Mouse (Mus musculus) Muller cell, postnatal 12 days (primary cell): ENCODE measurements around the gene Cdc5l.
A peak's percentile ranks its signal among the peaks of the same experiment; 100 is the strongest.
"Not testable (repeated sequence)": the region's sequence is repeated elsewhere in the genome, so short reads cannot be mapped to it uniquely, and the experiment has no call there.

ENCODE experiments used
- DNase-seq: peaks from one replicate; pipeline ENCODE4 v3.0.0-alpha.2; 2015; ENCODE audit errors: inconsistent ontology term

The Cdc5l gene

GRCm38 (mm10) chr17:45445923-45446322 lies 12.4 kb upstream of the Cdc5l start:
- DNase-seq = peak; percentile 42

- no peak for DNase-seq
Measured at GRCm38 (mm10) chr17:45434262-45434590, 689 bp upstream of the Cdc5l start.

- DNase-seq = peak; percentile 17
Measured at GRCm38 (mm10) chr17:45432706-45433398, 685 bp downstream of the Cdc5l start.

DNA sequence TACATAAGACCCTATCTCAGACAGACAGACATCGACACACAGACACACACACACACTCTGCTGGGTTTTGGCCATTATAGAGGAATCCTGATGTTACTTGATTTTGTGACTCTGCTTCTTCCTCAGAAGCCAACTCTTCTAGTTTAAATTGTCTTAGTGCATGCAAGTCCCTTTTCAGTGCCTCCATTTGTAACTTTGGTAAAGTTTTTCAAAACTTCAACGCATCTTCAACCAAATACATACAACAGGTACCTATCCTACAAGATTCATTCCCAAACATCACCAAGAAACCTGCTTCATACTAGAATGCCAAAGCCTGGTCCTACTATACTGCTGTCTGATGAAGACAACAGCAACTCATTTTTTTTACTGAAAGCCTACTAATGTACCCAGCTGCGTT lies 1.5 kb downstream of the Cdc5l start:
- no peak for DNase-seq

DNA sequence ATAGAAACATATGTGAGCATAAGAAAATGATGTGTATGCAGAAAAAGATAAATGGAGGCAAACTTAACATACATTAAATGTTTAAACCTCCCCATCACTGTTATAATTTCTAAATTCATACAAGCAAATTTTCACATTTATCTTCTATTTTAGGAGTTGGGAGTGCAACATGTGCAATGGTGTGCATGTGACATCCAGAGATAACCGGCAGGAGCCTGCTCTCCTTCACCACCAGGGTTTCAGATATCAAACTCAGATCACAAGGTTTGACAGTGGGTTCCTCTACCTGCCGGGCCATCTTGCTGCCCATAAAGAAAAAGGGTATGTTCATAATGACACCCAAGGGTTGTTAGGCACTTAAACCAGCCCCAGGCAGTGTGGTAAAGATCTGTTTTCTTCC lies 16.1 kb downstream of the Cdc5l start:
- no peak for DNase-seq

DNA sequence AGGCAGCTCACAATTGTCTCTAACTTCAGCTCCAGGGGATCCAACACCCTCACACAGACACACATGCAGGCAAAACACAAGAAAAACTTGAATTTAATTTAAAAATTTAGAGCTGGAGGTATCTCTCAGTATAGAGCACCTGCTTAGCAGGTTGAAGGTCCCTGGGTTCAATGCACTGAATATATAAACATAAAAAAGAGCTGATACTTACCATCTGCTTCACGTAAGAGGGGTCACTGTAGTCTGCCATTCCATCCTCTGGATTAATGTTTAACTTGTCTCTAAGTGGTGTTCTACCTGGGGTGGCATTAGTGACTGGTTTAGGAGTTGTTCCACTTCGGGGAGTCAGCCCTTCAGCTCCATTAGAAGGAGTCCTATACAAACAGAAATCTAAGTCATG lies 21.9 kb downstream of the Cdc5l start:
- DNase-seq = not testable (repeated sequence)

DNA sequence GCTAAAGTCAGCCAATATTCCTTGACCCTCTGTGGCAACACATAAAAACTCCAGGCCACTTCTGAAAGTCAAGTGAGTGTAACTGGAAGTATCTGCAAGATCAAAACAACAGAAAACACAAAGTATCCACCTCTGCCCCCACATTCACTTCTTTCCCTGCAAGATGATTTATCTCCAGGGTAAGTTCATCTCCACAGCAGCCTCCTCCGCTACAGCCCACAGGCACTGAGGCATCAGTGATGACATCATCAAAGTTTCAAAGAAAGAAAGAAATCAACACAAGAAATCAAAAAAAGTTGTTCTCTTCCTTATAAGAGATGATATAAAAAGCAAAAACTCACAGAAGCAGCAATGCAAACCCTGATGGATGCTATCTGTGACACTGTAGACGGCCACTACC lies 24.8 kb downstream of the Cdc5l start:
- no peak for DNase-seq

DNA sequence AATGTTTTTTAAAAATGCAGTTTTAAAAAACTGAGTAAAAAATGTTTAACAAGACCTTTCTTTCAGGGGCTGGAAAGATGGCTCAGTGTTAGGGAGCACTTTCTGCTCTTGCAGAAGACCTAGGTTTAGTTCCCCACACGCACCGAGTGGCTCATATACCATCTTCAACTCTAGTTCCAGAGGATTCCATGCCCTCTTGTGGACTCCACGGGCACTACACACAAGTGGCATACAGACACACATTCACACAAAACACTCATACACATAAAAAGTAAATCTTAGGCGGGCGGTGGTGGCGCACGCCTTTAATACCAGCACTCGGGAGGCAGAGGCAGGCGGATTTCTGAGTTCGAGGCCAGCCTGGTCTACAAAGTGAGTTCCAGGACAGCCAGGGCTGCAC lies 27.3 kb downstream of the Cdc5l start:
- DNase-seq = no peak

- peak; percentile 32 for DNase-seq
Measured at GRCm38 (mm10) chr17:45403207-45403606, 30.3 kb downstream of the Cdc5l start.

- DNase-seq = no peak
Measured at GRCm38 (mm10) chr17:45402601-45403000, 30.9 kb downstream of the Cdc5l start.

DNA sequence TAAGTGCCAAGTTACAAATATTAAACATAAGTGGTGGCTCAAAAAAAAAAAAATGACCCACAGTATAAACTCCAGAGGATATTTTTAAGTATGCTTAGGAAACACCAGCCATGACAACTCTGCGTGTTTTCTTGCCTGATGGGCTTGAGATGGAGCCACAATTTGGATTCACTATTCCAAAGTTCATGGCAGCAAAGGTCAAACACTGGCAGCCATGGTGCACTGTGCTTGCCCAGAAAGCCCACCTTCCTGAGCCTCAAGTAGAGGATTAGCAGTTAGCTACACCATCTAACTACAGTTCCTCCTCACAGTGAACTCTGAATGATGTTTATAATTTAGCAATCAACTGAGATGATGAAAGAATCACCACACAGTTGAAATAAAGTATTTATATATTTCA lies 31.4 kb downstream of the Cdc5l start:
- no peak for DNase-seq

DNA sequence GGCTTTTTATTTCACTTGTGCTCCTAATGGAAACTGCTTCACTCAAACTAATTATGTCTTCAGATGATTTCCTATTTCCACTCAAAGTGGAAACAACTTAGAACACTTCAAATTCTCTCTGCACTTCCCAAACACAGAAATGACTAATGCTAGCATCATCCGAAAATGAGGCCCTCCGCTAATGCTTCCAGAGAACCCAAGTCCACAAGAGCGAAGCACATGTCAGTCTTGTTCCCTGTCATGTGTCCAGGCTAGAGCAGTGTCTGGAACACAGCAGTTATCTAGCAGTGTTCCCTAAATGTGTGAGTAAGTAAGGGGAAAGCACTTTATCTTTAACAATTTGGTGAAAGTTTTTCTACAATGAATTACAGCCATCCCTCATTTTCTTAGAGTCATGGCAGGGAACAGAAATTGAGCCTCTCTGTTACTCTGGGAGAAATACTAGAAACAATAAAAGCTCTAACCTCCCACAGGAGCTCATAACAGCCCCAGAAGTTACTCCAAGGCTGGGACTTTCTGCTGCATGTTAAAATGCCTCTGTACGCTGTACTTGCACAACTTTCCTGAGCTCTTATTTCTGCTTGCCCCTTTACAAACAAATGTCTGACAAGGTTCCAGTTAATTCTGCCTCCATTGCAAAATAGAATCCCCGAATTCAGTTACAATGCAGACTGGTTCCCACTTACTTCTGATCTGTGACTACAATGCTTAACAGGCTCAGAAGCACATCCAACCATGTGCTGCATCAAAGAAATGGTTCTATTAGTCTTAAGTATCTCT lies 32.2 kb downstream of the Cdc5l start:
- DNase-seq = peak; percentile 27

- no peak for DNase-seq
Measured at GRCm38 (mm10) chr17:45398021-45398420, 35.5 kb downstream of the Cdc5l start.

- DNase-seq = no peak
Measured at GRCm38 (mm10) chr17:45397541-45397940, 36.0 kb downstream of the Cdc5l start.

DNA sequence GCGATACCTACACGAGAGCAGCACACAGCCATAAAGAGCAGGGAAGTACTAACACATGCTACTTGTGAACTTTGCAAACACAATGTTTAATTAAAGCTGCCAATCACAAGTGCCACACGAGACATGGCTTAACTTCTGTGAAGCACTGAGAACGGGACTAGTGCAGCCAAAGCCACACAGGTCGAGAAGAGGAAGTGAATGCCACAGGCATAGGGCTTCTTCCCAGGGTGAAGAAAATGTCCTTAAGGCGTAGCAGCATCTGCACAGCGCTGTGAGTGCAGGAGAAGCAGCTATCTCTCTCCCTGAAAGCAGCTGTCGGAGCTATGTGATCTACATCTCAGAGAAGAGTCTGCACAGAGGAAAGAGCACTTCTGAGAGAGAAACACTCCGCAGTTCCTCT lies 38.9 kb downstream of the Cdc5l start:
- DNase-seq = no peak

DNA sequence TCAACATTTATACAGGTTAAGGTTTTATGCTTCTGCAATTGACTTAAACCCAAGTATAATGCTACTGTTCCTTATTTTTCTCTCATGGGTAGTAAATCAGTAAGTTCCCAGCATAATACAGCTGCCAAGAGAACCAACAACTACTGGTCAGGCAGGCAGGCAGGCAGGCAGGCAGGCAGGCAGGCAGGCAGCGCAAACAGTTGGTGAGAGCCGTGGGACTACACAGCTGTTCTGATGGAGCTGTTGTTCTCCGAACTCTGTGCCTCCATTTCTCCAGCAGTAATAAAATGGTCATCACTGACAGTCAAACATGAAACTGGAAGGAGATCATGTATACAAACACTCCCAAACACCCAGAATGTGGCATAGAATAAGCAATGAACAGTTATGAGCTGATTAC lies 39.8 kb downstream of the Cdc5l start:
- no peak for DNase-seq

DNA sequence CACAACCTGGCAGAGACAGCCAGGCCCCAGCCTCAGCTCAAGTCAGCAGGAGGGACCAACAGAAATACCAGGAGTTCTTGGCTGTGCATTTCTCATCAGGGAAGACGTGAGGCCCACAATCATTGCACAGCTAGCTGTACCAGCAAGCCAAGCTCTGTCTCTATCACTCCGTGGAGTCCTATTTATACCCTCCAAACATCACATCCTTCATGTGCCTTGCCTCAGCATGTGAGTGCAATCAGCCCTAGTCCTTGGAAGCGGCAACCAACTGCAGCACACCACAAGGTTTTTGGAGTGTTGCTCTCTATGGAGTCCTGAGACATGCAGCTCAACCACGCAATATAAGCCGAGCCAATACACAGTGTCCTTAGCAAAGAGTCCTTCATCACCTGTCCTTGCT lies 43.6 kb downstream of the Cdc5l start:
- no peak for DNase-seq

GRCm38 (mm10) chr17:45386986-45387385 lies 46.6 kb downstream of the Cdc5l start:
- no peak for DNase-seq

DNA sequence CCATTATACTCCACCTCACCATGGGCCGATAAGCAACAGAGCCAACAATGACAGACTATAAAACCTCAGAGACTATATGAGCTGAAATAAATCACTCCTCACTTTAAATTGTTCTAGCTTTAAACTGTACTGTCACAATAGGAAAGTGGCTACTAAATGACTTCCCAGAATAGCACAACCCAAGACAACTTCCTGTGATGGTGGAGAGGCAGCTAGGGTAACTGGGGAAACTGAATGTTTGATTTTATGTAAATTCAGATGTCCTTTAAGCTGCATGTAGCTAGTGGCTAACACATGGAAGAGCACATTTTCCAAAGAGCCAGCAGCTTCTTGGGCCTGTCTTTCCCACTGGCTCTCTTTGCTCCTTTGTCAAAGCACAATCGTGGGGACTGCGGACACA lies 50.2 kb downstream of the Cdc5l start:
- no peak for DNase-seq

DNA sequence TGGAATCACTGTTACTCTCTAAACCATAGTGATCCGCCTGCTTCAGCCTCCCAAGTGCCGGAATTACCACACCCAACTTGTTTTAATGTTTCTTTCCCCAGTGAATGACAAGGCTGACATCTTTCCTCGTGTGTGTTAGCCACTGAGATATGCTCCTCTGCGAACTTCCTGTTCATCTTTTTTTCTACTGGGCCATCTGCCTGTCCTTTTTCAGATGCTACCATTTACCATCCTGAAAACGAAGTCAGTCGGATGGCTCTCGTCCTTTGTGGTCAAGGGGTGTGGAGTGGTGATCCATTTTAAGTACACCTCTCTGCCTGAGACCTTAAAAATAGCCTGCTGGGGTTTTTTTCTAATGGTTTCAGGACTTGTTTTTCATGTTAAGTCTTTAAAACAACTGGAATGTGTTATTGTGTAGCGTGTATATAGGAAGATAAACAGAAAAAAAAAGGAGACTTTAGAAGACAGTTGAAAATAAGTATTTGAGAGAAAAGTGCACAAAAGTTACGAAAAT lies 54.2 kb downstream of the Cdc5l start:
- DNase-seq = no peak

GRCm38 (mm10) chr17:45377323-45377722 lies 56.2 kb downstream of the Cdc5l start:
- DNase-seq = peak; percentile 61

DNA sequence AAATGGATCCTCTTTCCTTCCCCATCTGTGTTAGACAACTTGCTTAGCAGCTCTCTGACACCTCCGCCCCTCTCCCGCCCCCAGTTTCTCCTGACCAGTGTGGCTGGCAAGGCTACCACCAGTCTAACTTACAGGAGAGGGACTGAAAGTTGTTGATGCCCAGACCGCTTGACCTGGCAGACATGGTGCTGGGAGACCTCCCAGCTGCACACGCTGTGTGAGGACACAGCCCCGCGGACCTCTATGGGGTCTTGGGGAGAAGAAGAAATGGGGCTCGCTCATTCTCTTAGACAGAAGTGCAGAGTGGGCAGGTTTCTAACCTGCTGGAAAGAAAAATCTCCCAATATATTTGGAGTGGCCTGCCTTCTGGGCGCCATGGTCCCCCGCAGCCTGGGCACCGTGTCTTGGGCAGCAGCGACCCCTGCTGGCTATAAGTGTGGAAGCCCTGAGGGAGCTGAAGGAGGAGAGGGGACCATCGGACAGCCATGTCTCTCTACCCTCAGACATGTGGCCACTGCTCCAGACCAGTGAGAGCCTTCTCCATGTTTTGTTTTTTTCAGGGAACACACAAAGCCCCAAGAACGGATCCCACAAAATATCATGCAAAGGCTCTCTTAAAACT lies 59.4 kb downstream of the Cdc5l start:
- peak; percentile 70 for DNase-seq

- no peak for DNase-seq
Measured at GRCm38 (mm10) chr17:45371042-45371441, 62.5 kb downstream of the Cdc5l start.
